Mouse (Mus musculus) lung, embryonic 14.5 days (tissue): Measurements from ENCODE around the gene Rcbtb2. TPM values are rescaled to one million over a fixed set of nuclear protein-coding genes. Genes with fewer than 3 reads are reported as not detected.

Source experiments
- ATAC-seq: fragments of 200-750 bp; cut with Nextera tagmentation; 2 replicates; pipeline ENCODE4 v1.8.0; 2017; ENCODE audit warnings: mild to moderate bottlenecking, moderate TSS enrichment, moderate library complexity; ENCODE audit not compliant: insufficient read depth
- DNase-seq: peaks from one replicate; pipeline ENCODE4 v3.0.0-alpha.2; 2015
- H3K27ac ChIP-seq: fragments of 300-500 bp; sonication (generic); 2 replicates; pipeline ENCODE4 v1.5.1; 2014; ENCODE audit warnings: low read depth, mild to moderate bottlenecking, moderate library complexity
- H3K27me3 ChIP-seq: fragments of 300-500 bp; sonication (generic); 2 replicates; pipeline ENCODE4 v1.6.1; 2014; ENCODE audit warnings: low read length, control low read depth; ENCODE audit not compliant: insufficient read depth
- H3K36me3 ChIP-seq: fragments of 300-500 bp; sonication (generic); 2 replicates; pipeline ENCODE4 v1.6.1; 2014; ENCODE audit warnings: control low read depth; ENCODE audit not compliant: insufficient read depth
- H3K4me1 ChIP-seq: fragments of 300-500 bp; sonication (generic); 2 replicates; pipeline ENCODE4 v1.6.1; 2014; ENCODE audit warnings: antibody characterized with exemption, control low read depth; ENCODE audit not compliant: insufficient read depth
- H3K4me2 ChIP-seq: fragments of 300-500 bp; sonication (generic); 2 replicates; pipeline ENCODE4 v1.6.1; 2014; ENCODE audit warnings: mild to moderate bottlenecking
- H3K4me3 ChIP-seq: fragments of 300-500 bp; sonication (generic); 2 replicates; pipeline ENCODE4 v1.5.1; 2014; ENCODE audit warnings: low read depth, low read length
- H3K9ac ChIP-seq: fragments of 300-500 bp; sonication (generic); 2 replicates; pipeline ENCODE4 v1.6.1; 2014
- H3K9me3 ChIP-seq: fragments of 300-500 bp; sonication (generic); 2 replicates; pipeline ENCODE4 v1.6.1; 2016; ENCODE audit warnings: low read depth, low read length, control low read depth
- CTCF ChIP-seq: IDR thresholded peaks from 2 replicates; pipeline ENCODE4 v1.5.1; 2016; ENCODE audit warnings: antibody characterized with exemption, low read depth
- whole genome bisulfite sequencing: fragments of 180-500 bp; shearing (Covaris S2); extraction: QIAGEN DNeasy Blood & Tissue Kit; methylation state at CpG from one replicate; pipeline ENCODE4 v1.1.7; 2014; 5-methylcytosine and 5-hydroxymethylcytosine counted together
- polyA plus RNA-seq: library from polyadenylated mRNA; unstranded; fragments of >200 nt; fragmentation: Nextera tagmentation; extraction: Ambion mirVana; gene quantifications from 2 replicates; pipeline ENCODE4 v1.2.1, GENCODE M21; 2014

The Rcbtb2 gene
- 119 and 124 TPM in 2 replicates for polyA plus RNA-seq

GRCm38 (mm10) chr14:73122923-73123278 lies at the start of gene Rcbtb2:
Gene Rcbtb2, plus strand, starts transcription at chr14:73123037.
- H3K9ac ChIP-seq = no peak within 1 kb of the TSS
- no peak for TF ChIP-seq CTCF
- no peak within 1 kb of the TSS for H3K27ac ChIP-seq
- H3K27me3 ChIP-seq = no peaks in the 10 kb centered on the region
- 44% methylated on average over 4 of the region's 4 CpGs for WGBS
- H3K9me3 ChIP-seq = no peaks in the 10 kb centered on the region
- H3K4me2 ChIP-seq = no peak within 1 kb of the TSS
- DNase-seq = no peak
- no peak for ATAC-seq
- no peak within 1 kb of the TSS for H3K4me3 ChIP-seq
- H3K36me3 ChIP-seq = no peaks in the 10 kb centered on the region
- H3K4me1 ChIP-seq = no peaks in the 10 kb centered on the region

GRCm38 (mm10) chr14:73083563-73083962 lies 39.3 kb upstream of the Rcbtb2 start:
- ATAC-seq (no peak), DNase-seq (no peak)
- no peak for TF ChIP-seq CTCF
- Histone ChIP-seq H3K27me3 (no peaks in the 10 kb centered on the region), H3K9ac (no peak overlapping the region), H3K4me1 (no peaks in the 10 kb centered on the region), H3K4me3 (no peak overlapping the region), H3K9me3 (no peaks in the 10 kb centered on the region), H3K4me2 (no peak overlapping the region), H3K36me3 (no peaks in the 10 kb centered on the region), H3K27ac (no peak overlapping the region)
- 89% methylated on average over 2 of the region's 2 CpGs for WGBS

GRCm38 (mm10) chr14:73086425-73086824 lies 36.4 kb upstream of the Rcbtb2 start:
- Histone ChIP-seq H3K27me3 (no peaks in the 10 kb centered on the region), H3K36me3 (no peaks in the 10 kb centered on the region), H3K9ac (no peak overlapping the region), H3K4me2 (no peak overlapping the region), H3K9me3 (no peaks in the 10 kb centered on the region), H3K27ac (no peak overlapping the region), H3K4me3 (no peak overlapping the region), H3K4me1 (no peaks in the 10 kb centered on the region)
- no peak for DNase-seq
- WGBS = 51% methylated on average over 3 of the region's 3 CpGs
- no peak for ATAC-seq
- no peak for TF ChIP-seq CTCF

GRCm38 (mm10) chr14:73087247-73087646 lies 35.6 kb upstream of the Rcbtb2 start:
- no peak overlapping the region for H3K9ac ChIP-seq
- ATAC-seq (no peak), DNase-seq (no peak)
- H3K4me3 ChIP-seq = no peak overlapping the region
- TF ChIP-seq CTCF = no peak
- no peak overlapping the region for H3K4me2 ChIP-seq
- no peaks in the 10 kb centered on the region for H3K4me1 ChIP-seq
- no peaks in the 10 kb centered on the region for H3K36me3 ChIP-seq
- WGBS = 85% methylated on average over 5 of the region's 5 CpGs
- H3K27me3 ChIP-seq = no peaks in the 10 kb centered on the region
- no peaks in the 10 kb centered on the region for H3K9me3 ChIP-seq
- H3K27ac ChIP-seq = no peak overlapping the region

- ATAC-seq (no peak), DNase-seq (no peak)
- Histone ChIP-seq H3K4me1 (no peaks in the 10 kb centered on the region), H3K4me2 (no peak overlapping the region), H3K9me3 (no peaks in the 10 kb centered on the region), H3K27ac (no peak overlapping the region), H3K4me3 (no peak overlapping the region), H3K27me3 (no peaks in the 10 kb centered on the region), H3K9ac (no peak overlapping the region), H3K36me3 (no peaks in the 10 kb centered on the region)
- TF ChIP-seq CTCF = no peak
- 79% methylated on average over 5 of the region's 5 CpGs for whole genome bisulfite sequencing
These were observed 35.1 kb upstream of the Rcbtb2 start for GRCm38 (mm10) chr14:73087746-73088145.

GRCm38 (mm10) chr14:73088224-73088623 lies 34.6 kb upstream of the Rcbtb2 start:
- no peaks in the 10 kb centered on the region for H3K36me3 ChIP-seq
- no peak overlapping the region for H3K9ac ChIP-seq
- H3K4me3 ChIP-seq = no peak overlapping the region
- WGBS = 84% methylated on average over 1 of the region's 1 CpGs
- H3K4me1 ChIP-seq = no peaks in the 10 kb centered on the region
- H3K4me2 ChIP-seq = no peak overlapping the region
- ATAC-seq (no peak), DNase-seq (no peak)
- no peaks in the 10 kb centered on the region for H3K9me3 ChIP-seq
- TF ChIP-seq CTCF = no peak
- H3K27me3 ChIP-seq = no peaks in the 10 kb centered on the region
- H3K27ac ChIP-seq = no peak overlapping the region

- H3K27me3 ChIP-seq = no peaks in the 10 kb centered on the region
These were observed 30.0 kb upstream of the Rcbtb2 start for GRCm38 (mm10) chr14:73092871-73093270.

More at GRCm38 (mm10) chr14:73092871-73093270, 30.0 kb upstream of the Rcbtb2 start:
- no peak for ATAC-seq
- no peak for TF ChIP-seq CTCF
- Histone ChIP-seq H3K9ac (no peak overlapping the region), H3K27ac (no peak overlapping the region), H3K4me1 (no peaks in the 10 kb centered on the region), H3K9me3 (no peaks in the 10 kb centered on the region), H3K4me3 (no peak overlapping the region), H3K36me3 (no peaks in the 10 kb centered on the region), H3K4me2 (no peak overlapping the region)
- DNase-seq = no peak
- WGBS = 83% methylated on average over 3 of the region's 3 CpGs
